Mouse (Mus musculus) olfactory bulb, adult 2 months (tissue): ENCODE results near the gene Pax4.
A peak's percentile ranks its signal among the peaks of the same experiment; 100 is the strongest.

ENCODE experiments used
- CTCF ChIP-seq: fragments of 200-500 bp; IDR thresholded peaks from 2 replicates; pipeline ENCODE4 v1.5.1; 2012; ENCODE audit warnings: low read depth, mild to moderate bottlenecking, low read length, moderate library complexity; ENCODE audit not compliant: insufficient read depth
- POLR2A ChIP-seq: fragments of 200-500 bp; IDR thresholded peaks from 2 replicates; pipeline ENCODE4 v1.6.1; 2012; ENCODE audit warnings: mild to moderate bottlenecking, low read depth, low read length, moderate library complexity; ENCODE audit not compliant: insufficient read depth

DNA sequence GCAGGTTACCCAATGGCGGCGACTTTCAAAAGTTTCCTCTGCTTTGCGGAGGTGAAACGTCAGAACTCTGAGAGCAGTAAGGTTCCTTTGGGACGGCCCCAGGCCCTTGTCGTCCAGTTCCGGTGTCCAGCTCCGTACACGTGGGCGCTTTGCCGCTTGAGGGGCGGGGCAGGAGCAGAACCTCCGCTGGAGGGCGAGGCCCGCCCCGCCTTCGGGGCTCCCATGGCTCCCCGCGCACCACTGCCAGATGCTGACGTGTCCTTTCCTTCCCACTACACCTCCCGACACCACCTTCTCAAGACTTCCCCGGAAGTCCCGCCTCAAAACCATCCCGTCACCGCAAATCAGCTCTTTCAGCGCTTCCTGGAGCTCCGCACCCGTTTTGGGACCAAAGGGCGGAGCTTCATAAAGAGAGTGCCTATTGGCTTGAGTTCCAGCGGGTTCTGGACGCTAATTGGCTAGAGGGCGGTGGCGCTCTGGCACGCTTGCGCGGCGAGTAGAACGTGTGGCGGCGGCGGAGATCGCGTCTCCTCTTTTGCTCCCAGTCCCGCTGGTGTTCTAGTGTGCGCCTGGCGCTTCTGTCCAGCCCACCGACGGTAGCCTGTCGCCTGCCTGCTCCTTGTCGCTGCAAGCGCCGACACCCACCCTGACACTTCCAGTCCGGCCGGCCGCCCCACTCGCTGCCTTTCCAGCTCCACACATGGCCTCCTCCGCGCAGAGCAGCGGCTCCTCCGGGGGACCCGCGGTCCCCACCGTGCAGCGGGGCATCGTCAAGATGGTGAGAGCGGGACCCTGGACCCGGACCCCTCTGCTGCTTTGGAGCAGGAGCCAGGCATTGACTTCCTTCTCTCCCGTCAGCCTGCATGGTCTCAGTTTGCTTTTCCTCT, 31.0 kb upstream of the Pax4 start:
- TF ChIP-seq CTCF (no peak), POLR2A (peak; percentile 62)
